Mouse (Mus musculus): ENCODE data around the gene Rpl36. TPM values are rescaled to one million over a fixed set of nuclear protein-coding genes. Genes with fewer than 3 reads are reported as not detected.
"Not testable (repeated sequence)": the region's sequence is repeated elsewhere in the genome, so short reads cannot be mapped to it uniquely, and the experiment has no call there.

The Rpl36 gene
- polyA plus RNA-seq, 1 experiment from 2014 or later: 1,764 TPM

DNA sequence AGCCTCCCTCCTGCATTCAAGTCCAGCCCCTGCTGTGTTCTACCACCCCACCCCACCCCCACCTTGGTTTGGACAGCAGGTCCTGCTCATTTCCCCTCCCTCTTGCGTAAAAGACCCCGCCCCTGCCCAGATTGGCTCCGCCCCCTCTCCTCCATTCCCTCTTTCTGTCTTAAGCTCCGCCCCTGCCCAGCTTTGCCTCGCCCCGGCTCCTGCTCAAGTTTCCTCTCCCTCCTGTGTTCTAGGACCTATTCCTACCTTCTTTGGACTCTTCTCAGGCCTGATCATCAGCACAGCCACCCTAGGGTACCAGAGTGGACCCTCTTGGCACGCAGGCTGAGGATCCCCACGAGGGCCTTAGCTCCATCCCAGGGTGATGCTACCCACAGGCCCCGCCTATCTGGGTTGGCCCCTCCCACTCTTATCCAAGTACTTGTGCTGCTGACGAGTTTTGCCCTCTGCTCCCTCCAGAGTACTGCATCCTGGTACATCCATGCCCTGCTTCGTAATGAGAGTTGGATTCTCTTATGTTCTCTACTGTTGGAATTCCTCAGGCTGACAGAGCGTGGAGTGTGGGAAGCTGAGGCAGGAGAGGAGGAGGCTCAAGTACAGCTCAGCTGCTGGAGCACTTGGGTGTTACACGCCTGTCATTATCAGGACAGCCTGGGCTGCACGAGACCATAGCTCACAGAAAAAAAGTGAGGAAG lies 1.2 kb upstream of the Rpl36 start:
- H3K4me3 ChIP-seq (ENCODE audit: low read depth, low read length): no peak overlapping the region
- peaks cover 14% of the 10 kb centered on the region for H3K4me1 ChIP-seq (ENCODE audit: insufficient read depth, low read depth, low read length)
- WGBS: 19% methylated on average over 14 of the region's 14 CpGs
- peak; percentile 10; the same call in 1 of the 2 replicates for ATAC-seq
- no peaks in the 10 kb centered on the region for H3K27me3 ChIP-seq (replicated peaks; ENCODE audit: insufficient read depth, low read length)
- peaks cover 1% of the 10 kb centered on the region; the same call in 1 of the 2 replicates for H3K36me3 ChIP-seq (ENCODE audit: insufficient read depth, low read length)
- no peak overlapping the region for H3K9ac ChIP-seq (replicated peaks; ENCODE audit: low read depth)
- H3K4me2 ChIP-seq (replicated peaks; ENCODE audit: low read depth, low read length): no peak overlapping the region
- H3K27ac ChIP-seq (ENCODE audit: low read length): no peak overlapping the region
- TF ChIP-seq CTCF (IDR thresholded peaks at IDR 0.05) (no peak), EP300 (IDR thresholded peaks at IDR 0.05) (no peak)
- peak; percentile 73 for DNase-seq (ENCODE audit: low spot score)
- H3K9me3 ChIP-seq (ENCODE audit: low read length): no peaks in the 10 kb centered on the region

DNA sequence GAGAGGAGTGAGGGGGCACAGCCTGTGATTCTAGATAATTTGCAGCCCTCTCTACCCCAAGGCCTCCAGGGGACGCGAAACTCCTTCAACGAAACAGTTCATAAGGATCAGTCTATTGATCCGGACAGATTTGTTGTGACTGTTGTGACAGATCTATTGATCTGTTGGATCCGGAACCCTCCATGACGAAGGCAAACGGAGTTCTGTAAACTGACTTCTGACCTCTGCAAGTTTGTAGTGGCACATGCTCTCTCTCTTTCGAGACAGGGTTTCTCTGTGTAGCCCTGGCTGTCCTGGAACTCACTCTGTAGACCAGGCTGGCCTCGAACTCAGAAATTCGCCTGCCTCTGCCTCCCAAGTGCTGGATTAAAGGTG lies 664 bp upstream of the Rpl36 start:
- H3K4me2 ChIP-seq (replicated peaks; ENCODE audit: low read depth, low read length); H3K9me3 ChIP-seq (ENCODE audit: low read length); H3K4me3 ChIP-seq (ENCODE audit: low read depth, low read length); H3K36me3 ChIP-seq (ENCODE audit: insufficient read depth, low read length); H3K27ac ChIP-seq (ENCODE audit: low read length); DNase-seq (ENCODE audit: low spot score); ATAC-seq; H3K9ac ChIP-seq (replicated peaks; ENCODE audit: low read depth); H3K27me3 ChIP-seq (replicated peaks; ENCODE audit: insufficient read depth, low read length): not testable (repeated sequence)
- 72% methylated on average over 10 of the region's 10 CpGs for WGBS
- H3K4me1 ChIP-seq (ENCODE audit: insufficient read depth, low read depth, low read length): peaks cover 14% of the 10 kb centered on the region

DNA sequence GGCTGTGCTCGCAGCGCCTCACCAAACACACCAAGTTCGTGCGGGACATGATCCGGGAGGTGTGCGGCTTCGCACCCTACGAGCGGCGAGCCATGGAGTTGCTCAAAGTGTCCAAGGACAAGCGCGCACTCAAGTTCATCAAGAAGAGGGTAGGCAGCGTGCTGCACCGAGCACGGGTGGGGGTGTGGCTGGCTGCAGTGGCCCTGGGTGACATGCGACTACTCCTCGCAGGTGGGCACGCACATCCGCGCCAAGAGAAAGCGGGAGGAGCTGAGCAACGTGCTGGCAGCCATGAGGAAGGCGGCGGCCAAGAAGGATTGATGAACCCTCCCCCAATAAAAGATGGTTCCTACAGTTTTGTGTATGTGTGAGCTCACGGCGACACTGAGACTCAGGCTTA lies 677 bp downstream of the Rpl36 start:
- not testable (repeated sequence) for H3K27me3 ChIP-seq (replicated peaks; ENCODE audit: insufficient read depth, low read length); H3K9me3 ChIP-seq (ENCODE audit: low read length); DNase-seq (ENCODE audit: low spot score); ATAC-seq
- under 1% methylated on average over 22 of the region's 26 CpGs for WGBS
- Histone ChIP-seq H3K27ac (ENCODE audit: low read length) (peak overlapping the region; percentile 90), H3K4me2 (replicated peaks; ENCODE audit: low read depth, low read length) (peak overlapping the region; percentile 74), H3K9ac (replicated peaks; ENCODE audit: low read depth) (peak overlapping the region; percentile 72), H3K4me3 (ENCODE audit: low read depth, low read length) (peak overlapping the region; percentile 65), H3K4me1 (ENCODE audit: insufficient read depth, low read depth, low read length) (peaks cover 11% of the 10 kb centered on the region; the same call in 1 of the 2 replicates), H3K36me3 (ENCODE audit: insufficient read depth, low read length) (peaks cover 10% of the 10 kb centered on the region; the same call in 1 of the 2 replicates)

GRCm38 (mm10) chr17:56614391-56615135 lies 1.3 kb downstream of the Rpl36 start:
- TF ChIP-seq CTCF (IDR thresholded peaks at IDR 0.05) (no peak), EP300 (IDR thresholded peaks at IDR 0.05) (no peak)
- Histone ChIP-seq H3K27me3 (replicated peaks; ENCODE audit: insufficient read depth, low read length) (no peaks in the 10 kb centered on the region), H3K4me3 (ENCODE audit: low read depth, low read length) (peak overlapping the region; percentile 65), H3K9me3 (ENCODE audit: low read length) (no peaks in the 10 kb centered on the region), H3K9ac (replicated peaks; ENCODE audit: low read depth) (peak overlapping the region; percentile 72), H3K4me1 (ENCODE audit: insufficient read depth, low read depth, low read length) (peaks cover 11% of the 10 kb centered on the region; the same call in 1 of the 2 replicates), H3K27ac (ENCODE audit: low read length) (no peak overlapping the region; the same call in 1 of the 2 replicates), H3K36me3 (ENCODE audit: insufficient read depth, low read length) (peaks cover 11% of the 10 kb centered on the region; the same call in 1 of the 2 replicates), H3K4me2 (replicated peaks; ENCODE audit: low read depth, low read length) (peak overlapping the region; percentile 74)
- DNase-seq (ENCODE audit: low spot score) (no peak), ATAC-seq (no peak)
- 19% methylated on average over 14 of the region's 14 CpGs for WGBS

DNA sequence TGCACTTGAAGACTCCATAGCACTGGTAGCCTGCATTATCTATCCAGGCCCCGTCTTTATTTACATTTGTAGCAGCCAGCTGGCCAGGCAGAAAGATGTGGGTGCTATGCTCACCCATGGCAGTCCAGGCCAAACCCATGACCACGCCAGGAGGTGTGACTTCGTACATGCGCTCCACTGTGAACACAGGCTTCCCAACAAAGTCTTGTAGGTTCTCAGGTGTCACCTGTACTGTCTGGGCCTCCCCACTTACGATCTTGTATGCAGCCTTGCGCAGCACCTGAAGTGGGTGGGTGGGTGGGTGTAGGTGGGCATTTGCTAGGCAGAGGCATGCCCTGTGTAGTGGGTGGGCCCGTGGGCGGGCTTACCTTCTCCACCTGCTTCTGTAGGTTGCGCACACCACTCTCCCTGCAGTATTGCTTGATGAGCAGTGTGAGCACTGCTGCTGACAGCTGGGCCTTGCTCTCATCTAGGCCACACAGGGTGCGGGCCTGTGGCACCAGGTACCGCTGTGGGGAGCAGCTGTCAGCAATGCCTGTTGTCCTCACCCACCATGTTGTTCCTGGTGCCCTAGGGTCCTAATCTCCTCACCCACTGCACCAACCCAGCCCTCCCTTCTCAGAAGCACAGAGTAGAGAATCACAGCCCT lies 2.0 kb downstream of the Rpl36 start:
- DNase-seq (ENCODE audit: low spot score) (no peak), ATAC-seq (no peak)
- no peaks in the 10 kb centered on the region for H3K27me3 ChIP-seq (replicated peaks; ENCODE audit: insufficient read depth, low read length)
- H3K36me3 ChIP-seq (ENCODE audit: insufficient read depth, low read length): peaks cover 11% of the 10 kb centered on the region; the same call in 1 of the 2 replicates
- H3K4me3 ChIP-seq (ENCODE audit: low read depth, low read length): no peak overlapping the region
- no peak overlapping the region for H3K27ac ChIP-seq (ENCODE audit: low read length)
- H3K9me3 ChIP-seq (ENCODE audit: low read length): no peaks in the 10 kb centered on the region
- H3K4me1 ChIP-seq (ENCODE audit: insufficient read depth, low read depth, low read length): peaks cover 8% of the 10 kb centered on the region; the same call in 1 of the 2 replicates
- TF ChIP-seq EP300 (IDR thresholded peaks at IDR 0.05) (no peak), CTCF (IDR thresholded peaks at IDR 0.05) (no peak)
- no peak overlapping the region for H3K4me2 ChIP-seq (replicated peaks; ENCODE audit: low read depth, low read length)
- WGBS: 79% methylated on average over 11 of the region's 11 CpGs
- H3K9ac ChIP-seq (replicated peaks; ENCODE audit: low read depth): no peak overlapping the region

DNA sequence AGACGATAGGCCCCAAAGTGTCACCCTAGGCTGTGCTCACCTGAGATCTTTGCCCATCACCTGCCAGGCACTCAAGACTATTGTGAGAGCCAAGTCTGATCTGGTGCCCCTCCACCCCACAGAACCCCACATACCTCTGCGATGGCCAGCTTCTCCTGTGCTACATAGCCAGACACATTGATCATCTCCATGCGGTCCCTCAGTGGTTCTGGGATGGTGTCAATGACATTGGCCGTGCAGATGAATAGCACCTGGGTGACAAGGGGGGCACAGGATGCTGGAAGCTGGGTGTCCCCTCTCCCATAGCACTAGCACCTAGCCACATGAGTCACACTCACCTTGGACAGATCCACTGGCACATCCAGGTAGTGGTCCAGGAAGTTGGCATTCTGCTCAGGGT lies 2.6 kb downstream of the Rpl36 start:
- 95% methylated on average over 4 of the region's 4 CpGs for WGBS
- no peak overlapping the region for H3K9ac ChIP-seq (replicated peaks; ENCODE audit: low read depth)
- no peak overlapping the region for H3K27ac ChIP-seq (ENCODE audit: low read length)
- TF ChIP-seq CTCF (IDR thresholded peaks at IDR 0.05) (no peak), EP300 (IDR thresholded peaks at IDR 0.05) (no peak)
- no peak overlapping the region for H3K4me2 ChIP-seq (replicated peaks; ENCODE audit: low read depth, low read length)
- H3K27me3 ChIP-seq (replicated peaks; ENCODE audit: insufficient read depth, low read length): no peaks in the 10 kb centered on the region
- ATAC-seq (no peak), DNase-seq (ENCODE audit: low spot score) (no peak)
- H3K9me3 ChIP-seq (ENCODE audit: low read length): no peaks in the 10 kb centered on the region
- peaks cover 6% of the 10 kb centered on the region; the same call in 1 of the 2 replicates for H3K4me1 ChIP-seq (ENCODE audit: insufficient read depth, low read depth, low read length)
- H3K4me3 ChIP-seq (ENCODE audit: low read depth, low read length): no peak overlapping the region
- H3K36me3 ChIP-seq (ENCODE audit: insufficient read depth, low read length): peaks cover 13% of the 10 kb centered on the region; the same call in 1 of the 2 replicates

Measured in lung, postnatal 0 days (tissue).